Mouse (Mus musculus) small intestine, adult 2 months (tissue): ENCODE measurements at regions not wholly inside any gene's neighbourhood (a gene's known extent, or its start where the extent isn't known, plus 50 kb on each side); places are given as distances from the start of the nearest gene placed in this dataset.

Experiments used
- CTCF ChIP-seq: fragments of 200-500 bp; IDR thresholded peaks from 2 replicates; pipeline ENCODE4 v1.5.1; 2012; ENCODE audit warnings: low read depth, mild to moderate bottlenecking, control low read depth, inconsistent platforms, low read length, moderate library complexity, mixed read lengths; ENCODE audit not compliant: insufficient replicate concordance, insufficient read length; ENCODE audit errors: extremely low read depth
- POLR2A ChIP-seq: fragments of 200-500 bp; IDR thresholded peaks from 2 replicates; pipeline ENCODE4 v1.6.1; 2012; ENCODE audit warnings: low read depth, mild to moderate bottlenecking, control low read depth, inconsistent platforms, low read length, moderate library complexity

DNA sequence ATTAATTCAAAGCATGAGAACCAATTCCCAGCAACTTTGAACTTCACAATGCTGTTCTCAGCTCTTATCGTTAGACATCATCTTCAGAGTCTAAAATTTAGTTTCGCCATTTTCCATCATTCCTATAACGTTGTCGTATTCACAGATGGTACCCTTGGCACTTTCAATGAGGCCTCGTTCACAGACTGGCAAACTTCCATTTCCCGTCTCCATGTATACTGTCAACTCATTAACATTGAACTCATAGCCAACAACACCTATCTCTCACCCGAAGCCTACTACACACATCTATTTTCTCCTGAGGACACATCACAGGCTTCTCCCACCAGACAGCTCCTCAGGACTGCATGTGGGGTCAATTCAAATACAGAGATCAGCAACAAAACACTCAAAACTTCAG, 62.7 kb upstream of the Sh3bp4 start:
- TF ChIP-seq CTCF (no peak), POLR2A (no peak)
